Mouse (Mus musculus) small intestine, adult 2 months (tissue): ENCODE results near the gene Pus3. TPM values are rescaled to one million over a fixed set of nuclear protein-coding genes. Genes with fewer than 3 reads are reported as not detected.

Experiments
- H3K27ac ChIP-seq: fragments of 200-500 bp; 2 replicates; pipeline ENCODE4 v1.5.1; 2012; ENCODE audit warnings: low read depth, low read length, control low read depth, inconsistent platforms; ENCODE audit not compliant: insufficient read depth
- H3K27me3 ChIP-seq: fragments of 200-500 bp; 2 replicates; pipeline ENCODE4 v1.6.1; 2012; ENCODE audit warnings: mild to moderate bottlenecking, moderate library complexity, low read length, inconsistent platforms; ENCODE audit not compliant: control insufficient read depth, insufficient read depth
- H3K36me3 ChIP-seq: fragments of 200-500 bp; 2 replicates; pipeline ENCODE4 v1.6.1; 2012; ENCODE audit warnings: mild to moderate bottlenecking, low read length, control low read depth, inconsistent platforms; ENCODE audit not compliant: control insufficient read depth, insufficient read depth
- H3K4me1 ChIP-seq: fragments of 200-500 bp; 2 replicates; pipeline ENCODE4 v1.6.1; 2012; ENCODE audit warnings: low read length, inconsistent platforms, mixed read lengths; ENCODE audit not compliant: control insufficient read depth, insufficient read depth, insufficient read length
- H3K4me3 ChIP-seq: fragments of 200-500 bp; 2 replicates; pipeline ENCODE4 v1.5.1; 2012; ENCODE audit warnings: low read depth, mild to moderate bottlenecking, control low read depth, inconsistent platforms, low read length, moderate library complexity
- CTCF ChIP-seq: fragments of 200-500 bp; IDR thresholded peaks from 2 replicates; pipeline ENCODE4 v1.5.1; 2012; ENCODE audit warnings: low read depth, mild to moderate bottlenecking, control low read depth, inconsistent platforms, low read length, moderate library complexity, mixed read lengths; ENCODE audit not compliant: insufficient replicate concordance, insufficient read length; ENCODE audit errors: extremely low read depth
- POLR2A ChIP-seq: fragments of 200-500 bp; IDR thresholded peaks from 2 replicates; pipeline ENCODE4 v1.6.1; 2012; ENCODE audit warnings: low read depth, mild to moderate bottlenecking, control low read depth, inconsistent platforms, low read length, moderate library complexity
- WGBS: fragments of 180-500 bp; shearing (Covaris S2); methylation state at CpG from one replicate; pipeline ENCODE4 v1.1.7; 2018; 5-methylcytosine and 5-hydroxymethylcytosine counted together
- polyA plus RNA-seq: library from polyadenylated mRNA; depleted of rRNA; stranded (reverse); fragments of >200 nt; gene quantifications from 2 replicates; pipeline ENCODE4 v1.2.3, GENCODE M21; 2012

Gene Pus3
- polyA plus RNA-seq, 1 experiment, result 0.41 TPM

DNA sequence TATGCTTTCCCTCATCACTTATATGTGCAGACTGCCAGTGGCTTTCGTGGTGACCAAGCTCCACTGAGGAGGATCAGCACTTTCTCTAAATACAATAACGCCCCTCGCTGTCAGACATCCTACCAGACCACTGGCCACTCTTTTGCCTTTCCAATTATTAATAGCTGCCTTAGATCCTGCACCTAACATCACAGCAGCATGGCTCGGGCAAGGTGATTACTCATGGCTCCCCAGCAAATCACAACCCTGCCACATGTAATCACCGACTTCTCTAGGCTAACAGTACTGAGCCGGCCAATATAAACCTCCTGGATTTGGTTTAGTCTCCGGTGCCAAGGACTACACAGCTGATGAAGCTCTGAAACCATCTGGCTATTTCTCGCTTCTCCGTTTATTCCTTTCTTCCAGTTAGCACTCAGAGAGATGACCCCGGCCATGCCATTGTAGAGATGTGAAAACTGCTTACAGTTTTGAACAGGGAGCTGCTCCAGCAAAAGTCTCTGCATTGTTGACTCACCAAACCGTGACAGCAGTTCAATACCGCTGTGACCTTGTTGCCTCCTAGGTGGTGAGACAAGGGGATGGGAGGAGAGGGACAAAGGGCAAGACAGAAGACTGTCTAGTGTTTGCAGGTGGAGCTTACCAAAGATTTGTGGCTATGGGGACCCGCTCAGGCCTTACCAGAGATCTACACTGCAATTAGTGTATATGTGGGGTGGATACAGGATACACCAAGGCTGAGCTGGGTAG lies 19.2 kb upstream of the Pus3 start:
- H3K36me3 ChIP-seq, result no peaks in the 10 kb centered on the region
- no peaks in the 10 kb centered on the region for H3K27me3 ChIP-seq
- no peak for TF ChIP-seq POLR2A
- no peak for TF ChIP-seq CTCF
- peaks cover 2% of the 10 kb centered on the region; the same call in 1 of the 2 replicates for H3K4me1 ChIP-seq
- H3K27ac ChIP-seq, result no peak overlapping the region
- 75% methylated on average over 13 of the region's 13 CpGs for WGBS
- no peak overlapping the region for H3K4me3 ChIP-seq

DNA sequence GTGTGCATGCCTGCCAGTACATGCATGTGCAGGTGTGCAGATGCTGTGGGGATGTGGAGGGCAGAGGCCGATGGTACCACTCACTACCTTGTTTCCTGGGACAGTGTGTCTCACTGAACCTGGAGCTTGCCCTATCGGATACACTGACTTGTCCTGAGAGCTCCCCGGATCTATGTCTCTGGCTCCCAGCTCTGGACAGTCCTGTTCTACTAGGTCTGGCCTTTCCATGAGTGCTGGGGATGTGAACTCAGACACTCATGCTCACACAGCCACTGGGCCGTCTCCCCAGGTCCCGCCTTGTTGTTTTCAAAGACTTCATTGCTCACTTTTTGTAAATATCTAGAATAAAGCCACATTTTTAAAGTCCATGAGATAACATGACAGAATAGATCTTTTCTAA lies 17.4 kb upstream of the Pus3 start:
- 85% methylated on average over 5 of the region's 5 CpGs for WGBS
- H3K27me3 ChIP-seq, result no peaks in the 10 kb centered on the region
- H3K36me3 ChIP-seq, result no peaks in the 10 kb centered on the region
- no peak for TF ChIP-seq POLR2A
- TF ChIP-seq CTCF, result no peak
- H3K27ac ChIP-seq, result no peak overlapping the region
- H3K4me1 ChIP-seq, result no peaks in the 10 kb centered on the region
- no peak overlapping the region for H3K4me3 ChIP-seq

DNA sequence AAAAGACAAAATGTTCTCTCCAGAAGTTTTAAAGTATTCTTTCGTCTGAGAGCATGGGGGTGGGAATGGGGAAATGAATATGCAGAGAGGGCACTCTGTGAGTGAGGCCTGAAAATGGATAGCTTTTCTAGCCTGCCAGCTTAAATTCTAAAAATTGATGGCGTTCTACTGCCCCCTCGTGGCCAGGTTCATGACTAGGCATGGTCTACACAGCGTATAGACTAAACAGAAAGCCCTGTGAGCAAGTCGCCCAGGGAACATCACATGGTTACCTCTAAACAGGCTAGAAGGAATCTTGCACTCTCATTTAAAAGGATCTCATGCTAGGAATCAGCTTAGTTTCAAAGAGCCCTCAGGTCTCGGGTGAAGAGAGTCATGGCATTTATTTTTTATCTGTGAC lies 16.9 kb upstream of the Pus3 start:
- Histone ChIP-seq H3K36me3 (no peaks in the 10 kb centered on the region), H3K27ac (no peak overlapping the region), H3K27me3 (no peaks in the 10 kb centered on the region), H3K4me3 (no peak overlapping the region), H3K4me1 (no peaks in the 10 kb centered on the region)
- TF ChIP-seq POLR2A (no peak), CTCF (peak; percentile 62; the same call in 1 of the 2 replicates)
- WGBS, result 7% methylated on average over 6 of the region's 6 CpGs

DNA sequence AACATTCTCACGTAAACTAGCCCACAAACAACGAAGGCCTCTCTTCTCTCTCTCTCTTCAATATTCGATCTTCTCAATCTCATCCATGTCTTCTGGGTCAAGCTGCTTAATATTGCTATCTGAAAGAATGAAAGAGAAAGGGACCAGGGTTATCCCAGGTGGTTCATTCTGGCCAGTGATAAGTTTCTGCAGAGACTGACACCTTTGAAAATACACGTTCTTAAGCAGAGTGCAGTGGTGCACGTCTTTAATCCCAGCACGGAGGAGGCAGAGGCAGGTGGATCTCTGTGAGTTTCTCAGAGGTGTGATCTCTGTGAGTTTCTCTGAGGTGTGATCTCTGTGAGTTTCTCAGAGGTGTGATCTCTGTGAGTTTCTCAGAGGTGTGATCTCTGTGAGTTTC lies 16.5 kb upstream of the Pus3 start:
- Histone ChIP-seq H3K36me3 (no peaks in the 10 kb centered on the region), H3K27ac (no peak overlapping the region), H3K4me3 (no peak overlapping the region), H3K4me1 (no peaks in the 10 kb centered on the region), H3K27me3 (no peaks in the 10 kb centered on the region)
- no peak for TF ChIP-seq CTCF
- TF ChIP-seq POLR2A, result no peak
- 56% methylated on average over 6 of the region's 6 CpGs for WGBS

DNA sequence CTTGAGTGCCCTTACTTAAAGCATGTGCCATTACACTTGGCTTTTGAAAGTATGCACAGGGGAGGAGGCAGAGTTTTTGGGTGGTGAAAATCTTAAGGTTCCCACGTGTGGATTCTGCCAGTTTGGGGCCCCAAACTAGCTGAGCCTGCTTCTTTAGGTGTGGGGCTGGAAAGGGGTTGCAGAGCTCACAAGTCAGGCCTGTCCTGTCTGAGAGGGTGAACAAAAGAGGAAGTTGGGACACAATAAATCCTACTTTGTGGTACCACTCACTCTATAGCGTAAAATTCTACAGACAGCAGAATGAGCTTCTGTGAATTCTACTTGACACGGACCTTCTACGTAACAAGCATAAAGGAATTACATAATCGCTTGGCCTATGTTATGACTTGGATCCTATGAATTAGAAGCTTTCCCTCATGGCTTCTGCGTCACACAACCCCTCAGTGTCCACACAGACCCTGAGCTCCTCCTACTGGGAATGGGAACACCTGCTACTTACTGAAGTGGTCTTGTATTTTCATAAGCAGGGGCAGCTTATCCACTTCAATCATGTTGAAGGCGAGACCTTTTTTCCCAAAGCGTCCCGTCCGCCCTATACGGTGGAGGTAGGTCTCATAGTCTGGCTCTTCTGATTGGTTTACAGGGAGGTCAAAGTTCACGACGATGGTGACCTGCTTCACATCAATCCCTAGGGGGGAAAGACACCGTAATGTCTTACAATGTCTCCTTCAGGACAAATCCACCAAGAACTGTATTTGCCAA lies 15.1 kb upstream of the Pus3 start:
- Histone ChIP-seq H3K4me1 (no peaks in the 10 kb centered on the region), H3K27me3 (no peaks in the 10 kb centered on the region), H3K36me3 (no peaks in the 10 kb centered on the region), H3K27ac (no peak overlapping the region), H3K4me3 (no peak overlapping the region)
- 77% methylated on average over 14 of the region's 14 CpGs for WGBS
- TF ChIP-seq CTCF (no peak), POLR2A (no peak)

DNA sequence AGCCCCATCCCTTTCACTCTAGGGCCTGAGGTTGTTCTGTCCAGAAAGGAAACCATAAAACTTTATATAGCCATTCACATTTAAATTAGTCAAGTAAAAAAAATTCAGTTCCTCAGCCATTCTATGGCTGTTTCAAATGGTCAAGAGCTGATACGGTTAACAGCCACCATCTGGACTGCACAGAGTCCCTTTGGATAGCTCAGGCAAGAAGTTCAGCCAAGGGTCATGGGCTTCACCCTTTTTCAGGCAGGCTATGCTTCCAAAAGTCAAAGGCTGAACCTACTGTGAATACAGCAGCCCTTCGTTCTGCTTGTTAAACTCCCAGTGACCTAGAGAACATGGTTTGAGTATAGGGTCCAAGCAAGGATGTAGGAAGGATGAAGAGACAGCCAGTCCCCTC lies 13.7 kb upstream of the Pus3 start:
- Histone ChIP-seq H3K27ac (no peak overlapping the region), H3K36me3 (no peaks in the 10 kb centered on the region), H3K4me3 (no peak overlapping the region), H3K4me1 (no peaks in the 10 kb centered on the region), H3K27me3 (no peaks in the 10 kb centered on the region)
- 70% methylated on average over 2 of the region's 2 CpGs for whole genome bisulfite sequencing
- TF ChIP-seq CTCF (no peak), POLR2A (no peak)

DNA sequence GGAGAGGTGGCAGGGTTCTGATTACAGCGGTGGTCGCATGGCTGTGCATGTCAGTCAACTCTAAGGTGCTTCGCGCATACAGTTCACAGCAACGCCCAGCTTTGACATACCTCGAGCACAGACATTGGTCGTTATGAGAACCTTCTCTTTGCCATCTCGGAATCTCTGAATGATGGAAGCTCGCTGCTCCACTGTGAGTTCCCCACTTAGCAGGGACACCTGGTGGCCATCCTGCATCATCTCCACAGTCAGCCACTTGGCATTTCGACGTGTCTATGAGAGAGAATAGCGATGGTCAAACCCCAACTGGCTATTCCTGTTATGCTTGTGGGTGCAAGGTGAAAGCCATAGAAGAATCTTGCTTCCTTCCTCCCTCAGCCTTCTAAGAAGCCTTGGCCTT lies 12.7 kb upstream of the Pus3 start:
- H3K4me1 ChIP-seq, result no peaks in the 10 kb centered on the region
- WGBS, result 68% methylated on average over 12 of the region's 12 CpGs
- H3K27ac ChIP-seq, result no peak overlapping the region
- H3K36me3 ChIP-seq, result no peaks in the 10 kb centered on the region
- TF ChIP-seq POLR2A (no peak), CTCF (no peak; the same call in 1 of the 2 replicates)
- no peaks in the 10 kb centered on the region for H3K27me3 ChIP-seq
- H3K4me3 ChIP-seq, result no peak overlapping the region
